Mouse (Mus musculus) CH12.LX (cell line): ENCODE measurements at regions not wholly inside any gene's neighbourhood (a gene's known extent, or its start where the extent isn't known, plus 50 kb on each side); places are given as distances from the start of the nearest gene placed in this dataset.

Experiments used
- DNase-seq: peaks from one replicate; pipeline ENCODE4 v3.0.0-alpha.2; 2013; ENCODE audit errors: extremely low read depth
- H3K27ac ChIP-seq: 2 replicates; pipeline ENCODE4 v1.5.1; 2012; ENCODE audit warnings: low read depth, mild to moderate bottlenecking, control low read depth, moderate library complexity; ENCODE audit not compliant: insufficient read depth
- H3K27me3 ChIP-seq: replicated peaks from 2 replicates; pipeline ENCODE3; 2012; ENCODE audit warnings: inconsistent platforms
- H3K36me3 ChIP-seq, 2 experiments: replicated peaks in 1 of 2; 2 replicates each; pipeline versions ENCODE3 to v1.6.1; 2012; ENCODE audit warnings: inconsistent platforms in 1 of 2, low read length in 1 of 2, mild to moderate bottlenecking in 1 of 2, mixed read lengths in 1 of 2, moderate library complexity in 1 of 2; ENCODE audit not compliant: control insufficient read depth in 1 of 2, insufficient read depth in 1 of 2
- H3K4me1 ChIP-seq, 2 experiments: 2 replicates each; pipeline ENCODE4 v1.6.1; 2012; ENCODE audit warnings: inconsistent platforms in 1 of 2, moderate library complexity in 1 of 2; ENCODE audit not compliant: insufficient read depth in 2 of 2, control insufficient read depth in 1 of 2
- H3K4me2 ChIP-seq: 2 replicates; pipeline ENCODE4 v1.6.1; 2012; ENCODE audit warnings: low read depth, mild to moderate bottlenecking, control low read depth; ENCODE audit not compliant: poor library complexity, insufficient read depth, severe bottlenecking
- H3K4me3 ChIP-seq, 3 experiments: fragments of 150-350 bp in 1 of 3; sonication (generic) in 1 of 3; replicated peaks in 1 of 3; 2 replicates each; pipeline versions ENCODE3 to v1.5.1; 2011 to 2012; ENCODE audit warnings: low read depth in 2 of 3, low read length in 2 of 3, mild to moderate bottlenecking in 2 of 3, moderate library complexity in 2 of 3, control low read depth in 1 of 3, improper control_type of control experiment in 1 of 3, inconsistent platforms in 1 of 3, mixed read lengths in 1 of 3; ENCODE audit not compliant: poor library complexity in 1 of 3
- H3K79me2 ChIP-seq: replicated peaks from 2 replicates; pipeline ENCODE4 v1.6.1; 2012; ENCODE audit warnings: mild to moderate bottlenecking, moderate library complexity; ENCODE audit not compliant: control insufficient read depth, poor library complexity, insufficient read depth, severe bottlenecking; ENCODE audit errors: extremely low read depth
- H3K9ac ChIP-seq: 2 replicates; pipeline ENCODE4 v1.6.1; 2012; ENCODE audit warnings: low read depth, mild to moderate bottlenecking, control low read depth, moderate library complexity; ENCODE audit not compliant: insufficient read depth
- H3K9me3 ChIP-seq: replicated peaks from 2 replicates; pipeline ENCODE3; 2012; ENCODE audit warnings: low read length, inconsistent platforms, mixed read lengths
- CHD1 ChIP-seq: IDR thresholded peaks from 2 replicates; pipeline ENCODE4 v1.6.1; 2012; ENCODE audit warnings: low read depth, low read length, improper control_type of control experiment, inconsistent platforms
- CTCF ChIP-seq, 2 experiments: IDR thresholded peaks in 1 of 2; conservative IDR thresholded peaks in 1 of 2; 2 replicates each; pipeline ENCODE4 v1.5.1; 2011 to 2012; ENCODE audit warnings: low read depth in 2 of 2, low read length in 2 of 2, improper control_type of control experiment in 1 of 2, inconsistent platforms in 1 of 2, mild to moderate bottlenecking in 1 of 2, moderate library complexity in 1 of 2
- EP300 ChIP-seq: IDR thresholded peaks from 2 replicates; pipeline ENCODE4 v1.6.1; 2011; ENCODE audit warnings: low read length, improper control_type of control experiment
- IRF4 ChIP-seq: IDR thresholded peaks from 2 replicates; pipeline ENCODE4 v1.6.1; 2014; ENCODE audit warnings: low read depth, mild to moderate bottlenecking, inconsistent platforms, low read length, improper control_type of control experiment
- JUN ChIP-seq: IDR thresholded peaks from 2 replicates; pipeline ENCODE4 v1.6.1; 2011; ENCODE audit warnings: low read depth, mild to moderate bottlenecking, low read length, improper control_type of control experiment, moderate library complexity; ENCODE audit not compliant: insufficient read depth
- KAT2A ChIP-seq: IDR thresholded peaks from 2 replicates; pipeline ENCODE4 v1.6.1; 2012; ENCODE audit warnings: low read length, improper control_type of control experiment, inconsistent platforms; ENCODE audit not compliant: insufficient replicate concordance
- MAFK ChIP-seq: IDR thresholded peaks from 2 replicates; pipeline ENCODE4 v1.6.1; 2011; ENCODE audit warnings: low read length, improper control_type of control experiment; ENCODE audit not compliant: insufficient replicate concordance
- MAZ ChIP-seq: IDR thresholded peaks from 2 replicates; pipeline ENCODE4 v1.6.1; 2012; ENCODE audit warnings: low read depth, mild to moderate bottlenecking, inconsistent platforms, low read length, improper control_type of control experiment, moderate library complexity
- MYC ChIP-seq: IDR thresholded peaks from 2 replicates; pipeline ENCODE4 v1.6.1; 2011; ENCODE audit warnings: low read depth, mild to moderate bottlenecking, improper control_type of control experiment, low read length
- NELFE ChIP-seq: IDR thresholded peaks from 2 replicates; pipeline ENCODE4 v1.6.1; 2011; ENCODE audit warnings: low read depth, low read length, improper control_type of control experiment
- NRF1 ChIP-seq: IDR thresholded peaks from 2 replicates; pipeline ENCODE4 v1.6.1; 2014; ENCODE audit warnings: low read depth, mild to moderate bottlenecking, inconsistent platforms, low read length, improper control_type of control experiment, moderate library complexity
- PAX5 ChIP-seq: IDR thresholded peaks from 2 replicates; pipeline ENCODE4 v1.6.1; 2012; ENCODE audit warnings: low read length, inconsistent platforms, mixed read lengths
- RCOR1 ChIP-seq: conservative IDR thresholded peaks from 2 replicates; pipeline ENCODE4 v1.6.1; 2012; ENCODE audit warnings: low read depth, mild to moderate bottlenecking, inconsistent platforms, low read length, improper control_type of control experiment
- TBP ChIP-seq: conservative IDR thresholded peaks from 2 replicates; pipeline ENCODE4 v1.6.1; 2011; ENCODE audit warnings: low read depth, low read length, improper control_type of control experiment
- TCF12 ChIP-seq: IDR thresholded peaks from 2 replicates; pipeline ENCODE4 v1.6.1; 2014; ENCODE audit warnings: low read depth, mild to moderate bottlenecking, inconsistent platforms, low read length, improper control_type of control experiment
- USF2 ChIP-seq: conservative IDR thresholded peaks from 2 replicates; pipeline ENCODE4 v1.6.1; 2011; ENCODE audit warnings: low read depth, low read length, improper control_type of control experiment
- ZMIZ1 ChIP-seq: IDR thresholded peaks from 2 replicates; pipeline ENCODE4 v1.6.1; 2012; ENCODE audit warnings: low read depth, mild to moderate bottlenecking, inconsistent platforms, low read length, improper control_type of control experiment
- dilution Hi-C: fragments of 300-500 bp; cut with MboI; formaldehyde crosslinking; loops from 2 replicates; pipeline ENCODE4 v1.14.3; 2020; ENCODE audit warnings: low sequenced_read_pairs; ENCODE audit not compliant: extremely low pct_unique_long_range_greater_than_20kb, extremely low pct_ligation_motif_present
- in situ Hi-C: fragments of 300-500 bp; cut with MboI; formaldehyde crosslinking; loops from 3 replicates; pipeline ENCODE4 v1.14.3; 2019; ENCODE audit warnings: low sequenced_read_pairs, low pct_ligation_motif_present, low pct_unique_long_range_greater_than_20kb, mixed read lengths

DNA sequence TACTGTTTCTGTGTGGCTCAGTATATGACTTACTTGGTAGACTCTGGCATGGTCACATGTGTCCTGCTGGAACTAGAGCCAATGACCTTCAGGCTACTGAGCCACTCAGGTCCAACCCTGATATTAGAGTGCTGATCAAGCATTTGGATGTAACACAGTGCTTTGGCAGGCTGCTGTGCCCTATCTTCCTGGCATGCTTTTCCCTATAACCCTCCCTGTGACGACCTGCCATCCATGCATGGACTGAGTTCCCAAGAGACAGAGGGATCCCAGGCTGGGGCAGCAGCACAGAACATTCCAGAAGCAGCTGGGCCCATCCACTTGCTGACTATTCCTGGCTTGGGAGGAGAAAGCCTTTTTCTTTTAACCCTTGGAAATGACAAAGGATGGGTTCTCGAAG is 451.4 kb downstream of the Cd83 start:
- DNase-seq: no peak

DNA sequence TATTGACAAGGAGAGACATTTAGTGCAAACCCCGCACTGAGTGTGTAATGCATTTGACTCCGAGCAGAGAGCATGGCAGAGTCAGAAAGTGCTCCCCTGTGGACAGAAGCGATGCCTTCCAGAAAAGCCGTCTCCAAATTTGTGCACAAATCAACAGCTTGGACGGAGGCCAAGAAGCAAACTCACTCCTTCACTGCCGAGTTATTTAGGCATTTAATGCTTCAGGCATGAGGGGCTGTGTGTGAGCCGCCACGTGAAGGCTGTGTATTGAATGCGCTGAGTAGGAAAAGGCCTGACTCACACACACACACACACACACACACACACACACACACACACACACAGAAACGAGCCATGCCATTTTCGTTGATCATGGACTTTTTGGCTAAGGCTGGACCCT is 453.7 kb downstream of the Cd83 start:
- DNase-seq: no peak
- Histone ChIP-seq H3K4me2 (no peak overlapping the region), H3K36me3 (no peaks in the 10 kb centered on the region), H3K27ac (no peak overlapping the region), H3K4me1 (peaks cover 0 to 6% of the 10 kb centered on the region in 2 experiments; a peak in 1 of 4 replicates), H3K9me3 (no peaks in the 10 kb centered on the region), H3K79me2 (no peaks in the 10 kb centered on the region), H3K4me3 (no peak overlapping the region), H3K9ac (no peak overlapping the region), H3K27me3 (no peaks in the 10 kb centered on the region)
- in situ Hi-C loops (no loop called here), dilution Hi-C loops (no loop called here)
- TF ChIP-seq NRF1: no peak
- TF ChIP-seq NELFE: no peak
- no peak for TF ChIP-seq TCF12
- TF ChIP-seq PAX5: no peak
- no peak for TF ChIP-seq MYC
- no peak for TF ChIP-seq CHD1
- TF ChIP-seq IRF4: no peak
- TF ChIP-seq RCOR1: no peak
- no peak for TF ChIP-seq MAZ
- TF ChIP-seq USF2: no peak

More for the DNA sequence above, 451.4 kb downstream of the Cd83 start:
- no peaks in the 10 kb centered on the region for H3K27me3 ChIP-seq
- H3K36me3 ChIP-seq: no peaks in the 10 kb centered on the region
- H3K4me2 ChIP-seq: no peak overlapping the region
- no peak overlapping the region for H3K9ac ChIP-seq
- in situ Hi-C loops: no loop called here
- H3K9me3 ChIP-seq: no peaks in the 10 kb centered on the region
- H3K4me1 ChIP-seq: peaks cover 2 to 18% of the 10 kb centered on the region in 2 experiments; a peak in 3 of 4 replicates
- dilution Hi-C loops: no loop called here
- TF ChIP-seq KAT2A (no peak), EP300 (no peak), JUN (no peak), USF2 (no peak), PAX5 (no peak), CTCF (conservative IDR thresholded peaks at IDR 0.05 in 1 of 2, IDR thresholded peaks at IDR 0.05 in 1 of 2; ENCODE audit: low read depth in 2 of 2, low read length in 2 of 2) (no peak), MAFK (no peak), TBP (no peak), ZMIZ1 (no peak)
- no peak overlapping the region for H3K27ac ChIP-seq
- no peaks in the 10 kb centered on the region for H3K79me2 ChIP-seq
- H3K4me3 ChIP-seq: no peak overlapping the region
